Mouse (Mus musculus): ENCODE data around the gene Prkcb. TPM values are rescaled to one million over a fixed set of nuclear protein-coding genes. Genes with fewer than 3 reads are reported as not detected.

The Prkcb gene
- polyA plus RNA-seq, 1 experiment from 2014 or later = 4.6 TPM

GRCm38 (mm10) chr7:122386567-122386966, 98.0 kb downstream of the Prkcb start:
- H3K4me3 ChIP-seq = no peak overlapping the region
- no peaks in the 10 kb centered on the region for H3K9me3 ChIP-seq
- H3K27me3 ChIP-seq (ENCODE audit: poor library complexity, severe bottlenecking) = no peaks in the 10 kb centered on the region
- 100% methylated on average over 1 of the region's 1 CpGs for whole genome bisulfite sequencing
- no peak for DNase-seq (ENCODE audit: extremely low spot score, low spot score)
- H3K27ac ChIP-seq = no peak overlapping the region
- H3K36me3 ChIP-seq (replicated peaks) = no peaks in the 10 kb centered on the region
- peaks cover 31% of the 10 kb centered on the region for H3K4me1 ChIP-seq

- WGBS = 77% methylated on average over 4 of the region's 4 CpGs
Observed at GRCm38 (mm10) chr7:122387896-122388295, 99.3 kb downstream of the Prkcb start.

GRCm38 (mm10) chr7:122388858-122389257, 100.3 kb downstream of the Prkcb start:
- DNase-seq (ENCODE audit: extremely low spot score, low spot score) = no peak
- Histone ChIP-seq H3K36me3 (replicated peaks) (no peaks in the 10 kb centered on the region), H3K27ac (no peak overlapping the region), H3K4me3 (no peak overlapping the region), H3K4me1 (peaks cover 31% of the 10 kb centered on the region), H3K9me3 (no peaks in the 10 kb centered on the region), H3K27me3 (ENCODE audit: poor library complexity, severe bottlenecking) (no peaks in the 10 kb centered on the region)
- 91% methylated on average over 5 of the region's 5 CpGs for WGBS

More at GRCm38 (mm10) chr7:122387896-122388295, 99.3 kb downstream of the Prkcb start:
- DNase-seq (ENCODE audit: extremely low spot score, low spot score) = no peak
- H3K36me3 ChIP-seq (replicated peaks) = no peaks in the 10 kb centered on the region
- peaks cover 31% of the 10 kb centered on the region for H3K4me1 ChIP-seq
- no peak overlapping the region for H3K27ac ChIP-seq
- H3K27me3 ChIP-seq (ENCODE audit: poor library complexity, severe bottlenecking) = no peaks in the 10 kb centered on the region
- no peaks in the 10 kb centered on the region for H3K9me3 ChIP-seq
- H3K4me3 ChIP-seq = no peak overlapping the region

GRCm38 (mm10) chr7:122389633-122390032, 101.1 kb downstream of the Prkcb start:
- peaks cover 31% of the 10 kb centered on the region for H3K4me1 ChIP-seq
- H3K9me3 ChIP-seq = no peaks in the 10 kb centered on the region
- H3K27ac ChIP-seq = peak overlapping the region; percentile 77
- WGBS = 37% methylated on average over 6 of the region's 6 CpGs
- H3K27me3 ChIP-seq (ENCODE audit: poor library complexity, severe bottlenecking) = no peaks in the 10 kb centered on the region
- H3K36me3 ChIP-seq (replicated peaks) = no peaks in the 10 kb centered on the region
- no peak overlapping the region for H3K4me3 ChIP-seq
- no peak for DNase-seq (ENCODE audit: extremely low spot score, low spot score)

GRCm38 (mm10) chr7:122390200-122390599, 101.6 kb downstream of the Prkcb start:
- peak overlapping the region; percentile 77; the same call in 1 of the 2 replicates for H3K27ac ChIP-seq
- no peaks in the 10 kb centered on the region for H3K27me3 ChIP-seq (ENCODE audit: poor library complexity, severe bottlenecking)
- WGBS = 81% methylated on average over 5 of the region's 5 CpGs
- H3K4me3 ChIP-seq = no peak overlapping the region
- no peak for DNase-seq (ENCODE audit: extremely low spot score, low spot score)
- no peaks in the 10 kb centered on the region for H3K9me3 ChIP-seq
- H3K4me1 ChIP-seq = peaks cover 31% of the 10 kb centered on the region
- no peaks in the 10 kb centered on the region for H3K36me3 ChIP-seq (replicated peaks)

GRCm38 (mm10) chr7:122390683-122391082, 102.1 kb downstream of the Prkcb start:
- Histone ChIP-seq H3K9me3 (no peaks in the 10 kb centered on the region), H3K27me3 (ENCODE audit: poor library complexity, severe bottlenecking) (no peaks in the 10 kb centered on the region), H3K27ac (0 out of 2 replicates have a peak overlapping the region, but pooled peaks have one; percentile 2), H3K4me1 (peaks cover 31% of the 10 kb centered on the region), H3K4me3 (no peak overlapping the region), H3K36me3 (replicated peaks) (no peaks in the 10 kb centered on the region)
- no peak for DNase-seq (ENCODE audit: extremely low spot score, low spot score)
- 84% methylated on average over 4 of the region's 4 CpGs for WGBS

GRCm38 (mm10) chr7:122391382-122391781, 102.8 kb downstream of the Prkcb start:
- no peak overlapping the region for H3K27ac ChIP-seq
- H3K27me3 ChIP-seq (ENCODE audit: poor library complexity, severe bottlenecking) = no peaks in the 10 kb centered on the region
- H3K9me3 ChIP-seq = no peaks in the 10 kb centered on the region
- no peak for DNase-seq (ENCODE audit: extremely low spot score, low spot score)
- H3K4me1 ChIP-seq = peaks cover 31% of the 10 kb centered on the region
- H3K4me3 ChIP-seq = no peak overlapping the region
- no peaks in the 10 kb centered on the region for H3K36me3 ChIP-seq (replicated peaks)
- 68% methylated on average over 3 of the region's 3 CpGs for WGBS

GRCm38 (mm10) chr7:122393964-122394363, 105.4 kb downstream of the Prkcb start:
- WGBS = 56% methylated on average over 5 of the region's 5 CpGs
- Histone ChIP-seq H3K9me3 (no peaks in the 10 kb centered on the region), H3K27ac (no peak overlapping the region), H3K4me1 (peaks cover 19% of the 10 kb centered on the region), H3K4me3 (no peak overlapping the region), H3K27me3 (ENCODE audit: poor library complexity, severe bottlenecking) (no peaks in the 10 kb centered on the region), H3K36me3 (replicated peaks) (no peaks in the 10 kb centered on the region)
- no peak for DNase-seq (ENCODE audit: extremely low spot score, low spot score)

- H3K9me3 ChIP-seq = no peaks in the 10 kb centered on the region
- WGBS = 84% methylated on average over 7 of the region's 7 CpGs
- no peak overlapping the region for H3K27ac ChIP-seq
- no peaks in the 10 kb centered on the region for H3K36me3 ChIP-seq (replicated peaks)
- no peaks in the 10 kb centered on the region for H3K27me3 ChIP-seq (ENCODE audit: poor library complexity, severe bottlenecking)
- H3K4me1 ChIP-seq = peaks cover 5% of the 10 kb centered on the region
- no peak overlapping the region for H3K4me3 ChIP-seq
- DNase-seq (ENCODE audit: extremely low spot score, low spot score) = no peak
Observed at GRCm38 (mm10) chr7:122395159-122395975, 106.8 kb downstream of the Prkcb start.

GRCm38 (mm10) chr7:122395976-122396315, 107.4 kb downstream of the Prkcb start:
- no peak overlapping the region for H3K4me3 ChIP-seq
- H3K27ac ChIP-seq = no peak overlapping the region
- no peaks in the 10 kb centered on the region for H3K9me3 ChIP-seq
- no peak for DNase-seq (ENCODE audit: extremely low spot score, low spot score)
- H3K27me3 ChIP-seq (ENCODE audit: poor library complexity, severe bottlenecking) = no peaks in the 10 kb centered on the region
- 88% methylated on average over 5 of the region's 5 CpGs for WGBS
- no peaks in the 10 kb centered on the region for H3K36me3 ChIP-seq (replicated peaks)
- no peaks in the 10 kb centered on the region for H3K4me1 ChIP-seq

GRCm38 (mm10) chr7:122397699-122398098, 109.1 kb downstream of the Prkcb start:
- H3K27ac ChIP-seq = no peak overlapping the region
- no peaks in the 10 kb centered on the region for H3K27me3 ChIP-seq (ENCODE audit: poor library complexity, severe bottlenecking)
- H3K4me1 ChIP-seq = no peaks in the 10 kb centered on the region
- H3K4me3 ChIP-seq = no peak overlapping the region
- no peaks in the 10 kb centered on the region for H3K36me3 ChIP-seq (replicated peaks)
- H3K9me3 ChIP-seq = no peaks in the 10 kb centered on the region
- 83% methylated on average over 3 of the region's 3 CpGs for WGBS
- DNase-seq (ENCODE audit: extremely low spot score, low spot score) = no peak

GRCm38 (mm10) chr7:122402041-122402440, 113.5 kb downstream of the Prkcb start:
- 92% methylated on average over 7 of the region's 7 CpGs for WGBS
- H3K4me1 ChIP-seq = peaks cover 25% of the 10 kb centered on the region
- no peak for DNase-seq (ENCODE audit: extremely low spot score, low spot score)
- H3K4me3 ChIP-seq = no peak overlapping the region
- peaks cover 5% of the 10 kb centered on the region; the same call in 1 of the 2 replicates for H3K27me3 ChIP-seq (ENCODE audit: poor library complexity, severe bottlenecking)
- H3K27ac ChIP-seq = no peak overlapping the region
- no peaks in the 10 kb centered on the region for H3K36me3 ChIP-seq (replicated peaks)
- no peaks in the 10 kb centered on the region for H3K9me3 ChIP-seq

- H3K4me1 ChIP-seq = peaks cover 25% of the 10 kb centered on the region
- H3K27me3 ChIP-seq (ENCODE audit: poor library complexity, severe bottlenecking) = peaks cover 5% of the 10 kb centered on the region; the same call in 1 of the 2 replicates
- no peaks in the 10 kb centered on the region for H3K9me3 ChIP-seq
- no peak overlapping the region for H3K4me3 ChIP-seq
- 85% methylated on average over 4 of the region's 4 CpGs for WGBS
- no peak for DNase-seq (ENCODE audit: extremely low spot score, low spot score)
- H3K27ac ChIP-seq = no peak overlapping the region
- H3K36me3 ChIP-seq (replicated peaks) = no peaks in the 10 kb centered on the region
Observed at GRCm38 (mm10) chr7:122403343-122403742, 114.8 kb downstream of the Prkcb start.

Measured in forebrain, embryonic 10.5 days (tissue).